Mouse (Mus musculus): ENCODE data around the gene Ski. TPM values are rescaled to one million over a fixed set of nuclear protein-coding genes. Genes with fewer than 3 reads are reported as not detected.

Ski gene
- total and polyA plus RNA-seq, 3 experiments: 34.9 to 56.8 (median 56.7) TPM

- WGBS: 62% methylated on average over 7 of the region's 7 CpGs
- Histone ChIP-seq H3K4me3 (no peak overlapping the region), H3K27me3 (ENCODE audit: control insufficient read depth, insufficient read depth, low read length) (no peaks in the 10 kb centered on the region), H3K79me2 (replicated peaks; ENCODE audit: control insufficient read depth, insufficient read depth, low read length) (no peaks in the 10 kb centered on the region), H3K4me1 (ENCODE audit: control insufficient read depth, insufficient read depth, low read length) (peaks cover 5% of the 10 kb centered on the region), H3K36me3 (ENCODE audit: control insufficient read depth, insufficient read depth, low read length) (no peaks in the 10 kb centered on the region), H3K9ac (ENCODE audit: low read depth, low read length) (no peak overlapping the region), H3K27ac (no peak overlapping the region)
- TF ChIP-seq CTCF (IDR thresholded peaks at IDR 0.05) (no peak), EP300 (IDR thresholded peaks at IDR 0.05; ENCODE audit: insufficient read depth, low read depth, low read length) (no peak), POLR2A (IDR thresholded peaks at IDR 0.05; ENCODE audit: insufficient read depth, low read depth, low read length) (no peak)
- intact Hi-C loops (cut with DNase I): no loop called here
- no peak for DNase-seq
These were observed 97.1 kb downstream of the Ski start for GRCm38 (mm10) chr4:155125310-155125709.

- Histone ChIP-seq H3K36me3 (ENCODE audit: control insufficient read depth, insufficient read depth, low read length) (no peaks in the 10 kb centered on the region), H3K79me2 (replicated peaks; ENCODE audit: control insufficient read depth, insufficient read depth, low read length) (no peaks in the 10 kb centered on the region), H3K9ac (ENCODE audit: low read depth, low read length) (no peak overlapping the region), H3K27me3 (ENCODE audit: control insufficient read depth, insufficient read depth, low read length) (no peaks in the 10 kb centered on the region), H3K27ac (no peak overlapping the region), H3K4me3 (no peak overlapping the region), H3K4me1 (ENCODE audit: control insufficient read depth, insufficient read depth, low read length) (no peaks in the 10 kb centered on the region)
- intact Hi-C loops (cut with DNase I): no loop called here
- DNase-seq: no peak
- WGBS: 87% methylated on average over 9 of the region's 9 CpGs
- no peak for TF ChIP-seq EP300 (IDR thresholded peaks at IDR 0.05; ENCODE audit: insufficient read depth, low read depth, low read length)
- TF ChIP-seq CTCF (IDR thresholded peaks at IDR 0.05): no peak
- no peak for TF ChIP-seq POLR2A (IDR thresholded peaks at IDR 0.05; ENCODE audit: insufficient read depth, low read depth, low read length)
These were observed 98.4 kb downstream of the Ski start for GRCm38 (mm10) chr4:155123868-155124534.

GRCm38 (mm10) chr4:155122444-155123040 is 99.8 kb downstream of the Ski start:
- no peak overlapping the region for H3K9ac ChIP-seq (ENCODE audit: low read depth, low read length)
- H3K27ac ChIP-seq: peak overlapping the region; percentile 23
- DNase-seq: peak in 1 of 2 experiments; percentile 67
- TF ChIP-seq CTCF (IDR thresholded peaks at IDR 0.05) (no peak), EP300 (IDR thresholded peaks at IDR 0.05; ENCODE audit: insufficient read depth, low read depth, low read length) (no peak), POLR2A (IDR thresholded peaks at IDR 0.05; ENCODE audit: insufficient read depth, low read depth, low read length) (no peak)
- intact Hi-C loops (cut with DNase I): no loop called here
- no peaks in the 10 kb centered on the region for H3K27me3 ChIP-seq (ENCODE audit: control insufficient read depth, insufficient read depth, low read length)
- no peaks in the 10 kb centered on the region for H3K79me2 ChIP-seq (replicated peaks; ENCODE audit: control insufficient read depth, insufficient read depth, low read length)
- 36% methylated on average over 16 of the region's 16 CpGs for WGBS
- H3K4me1 ChIP-seq (ENCODE audit: control insufficient read depth, insufficient read depth, low read length): no peaks in the 10 kb centered on the region
- no peaks in the 10 kb centered on the region for H3K36me3 ChIP-seq (ENCODE audit: control insufficient read depth, insufficient read depth, low read length)
- no peak overlapping the region for H3K4me3 ChIP-seq

GRCm38 (mm10) chr4:155121915-155122443 is 100.4 kb downstream of the Ski start:
- intact Hi-C loops (cut with DNase I): no loop called here
- DNase-seq: no peak
- Histone ChIP-seq H3K4me1 (ENCODE audit: control insufficient read depth, insufficient read depth, low read length) (no peaks in the 10 kb centered on the region), H3K27ac (peak overlapping the region; percentile 23), H3K9ac (ENCODE audit: low read depth, low read length) (no peak overlapping the region), H3K27me3 (ENCODE audit: control insufficient read depth, insufficient read depth, low read length) (no peaks in the 10 kb centered on the region), H3K4me3 (no peak overlapping the region), H3K79me2 (replicated peaks; ENCODE audit: control insufficient read depth, insufficient read depth, low read length) (no peaks in the 10 kb centered on the region), H3K36me3 (ENCODE audit: control insufficient read depth, insufficient read depth, low read length) (no peaks in the 10 kb centered on the region)
- WGBS: 76% methylated on average over 6 of the region's 6 CpGs
- TF ChIP-seq POLR2A (IDR thresholded peaks at IDR 0.05; ENCODE audit: insufficient read depth, low read depth, low read length) (no peak), CTCF (IDR thresholded peaks at IDR 0.05) (no peak), EP300 (IDR thresholded peaks at IDR 0.05; ENCODE audit: insufficient read depth, low read depth, low read length) (no peak)

- Histone ChIP-seq H3K4me3 (no peak overlapping the region), H3K27ac (no peak overlapping the region), H3K27me3 (ENCODE audit: control insufficient read depth, insufficient read depth, low read length) (no peaks in the 10 kb centered on the region), H3K4me1 (ENCODE audit: control insufficient read depth, insufficient read depth, low read length) (no peaks in the 10 kb centered on the region), H3K79me2 (replicated peaks; ENCODE audit: control insufficient read depth, insufficient read depth, low read length) (no peaks in the 10 kb centered on the region), H3K36me3 (ENCODE audit: control insufficient read depth, insufficient read depth, low read length) (no peaks in the 10 kb centered on the region), H3K9ac (ENCODE audit: low read depth, low read length) (no peak overlapping the region)
- peak in 1 of 2 experiments; percentile 49 for DNase-seq
- intact Hi-C loops (cut with DNase I): no loop called here
- WGBS: 78% methylated on average over 6 of the region's 6 CpGs
- TF ChIP-seq POLR2A (IDR thresholded peaks at IDR 0.05; ENCODE audit: insufficient read depth, low read depth, low read length) (no peak), EP300 (IDR thresholded peaks at IDR 0.05; ENCODE audit: insufficient read depth, low read depth, low read length) (no peak), CTCF (IDR thresholded peaks at IDR 0.05) (no peak)
These were observed 101.2 kb downstream of the Ski start for GRCm38 (mm10) chr4:155121222-155121621.

- H3K79me2 ChIP-seq (replicated peaks; ENCODE audit: control insufficient read depth, insufficient read depth, low read length): no peaks in the 10 kb centered on the region
- WGBS: 81% methylated on average over 5 of the region's 5 CpGs
- no peaks in the 10 kb centered on the region for H3K36me3 ChIP-seq (ENCODE audit: control insufficient read depth, insufficient read depth, low read length)
- intact Hi-C loops (cut with DNase I): no loop called here
- H3K4me3 ChIP-seq: no peak overlapping the region
- no peak overlapping the region for H3K9ac ChIP-seq (ENCODE audit: low read depth, low read length)
- no peak for DNase-seq
- no peak for TF ChIP-seq EP300 (IDR thresholded peaks at IDR 0.05; ENCODE audit: insufficient read depth, low read depth, low read length)
- no peak for TF ChIP-seq POLR2A (IDR thresholded peaks at IDR 0.05; ENCODE audit: insufficient read depth, low read depth, low read length)
- TF ChIP-seq CTCF (IDR thresholded peaks at IDR 0.05): no peak
- H3K27me3 ChIP-seq (ENCODE audit: control insufficient read depth, insufficient read depth, low read length): no peaks in the 10 kb centered on the region
- no peak overlapping the region for H3K27ac ChIP-seq
- no peaks in the 10 kb centered on the region for H3K4me1 ChIP-seq (ENCODE audit: control insufficient read depth, insufficient read depth, low read length)
These were observed 101.8 kb downstream of the Ski start for GRCm38 (mm10) chr4:155120583-155120982.

Measured in heart, adult 2 months (tissue).